Mouse (Mus musculus) heart, adult 2 months (tissue): ENCODE data around the gene Efnb1. TPM values are rescaled to one million over a fixed set of nuclear protein-coding genes. Genes with fewer than 3 reads are reported as not detected.

Source experiments
- DNase-seq, 2 experiments: peaks; one replicate each; pipeline ENCODE4 v3.0.0; 2021
- H3K27ac ChIP-seq: fragments of 200-600 bp; 2 replicates; pipeline ENCODE4 v1.8.1; 2022
- H3K27me3 ChIP-seq: fragments of 200-500 bp; 2 replicates; pipeline ENCODE4 v1.6.1; 2012; ENCODE audit warnings: mild to moderate bottlenecking, low read length, inconsistent platforms, mixed read lengths; ENCODE audit not compliant: control insufficient read depth, insufficient read depth
- H3K36me3 ChIP-seq: fragments of 200-500 bp; 2 replicates; pipeline ENCODE4 v1.6.1; 2012; ENCODE audit warnings: low read length, inconsistent platforms; ENCODE audit not compliant: control insufficient read depth, insufficient read depth
- H3K4me1 ChIP-seq: fragments of 200-500 bp; 2 replicates; pipeline ENCODE4 v1.6.1; 2011; ENCODE audit warnings: low read length; ENCODE audit not compliant: control insufficient read depth, insufficient read depth
- H3K4me3 ChIP-seq: fragments of 200-600 bp; 2 replicates; pipeline ENCODE4 v1.8.1; 2022
- H3K79me2 ChIP-seq: fragments of 200-500 bp; replicated peaks from 2 replicates; pipeline ENCODE4 v1.6.1; 2012; ENCODE audit warnings: mild to moderate bottlenecking, inconsistent platforms, low read length, moderate library complexity, mixed read lengths; ENCODE audit not compliant: control insufficient read depth, insufficient read depth
- H3K9ac ChIP-seq: fragments of 200-500 bp; 2 replicates; pipeline ENCODE4 v1.6.1; 2012; ENCODE audit warnings: low read depth, mild to moderate bottlenecking, control low read depth, inconsistent platforms, low read length, mixed read lengths
- CTCF ChIP-seq: fragments of 200-600 bp; IDR thresholded peaks from 2 replicates; pipeline ENCODE4 v1.8.1; 2022; ENCODE audit warnings: antibody characterized with exemption, mild to moderate bottlenecking, moderate library complexity
- EP300 ChIP-seq: fragments of 200-500 bp; IDR thresholded peaks from 2 replicates; pipeline ENCODE4 v1.6.1; 2011; ENCODE audit warnings: low read depth, low read length, control low read depth; ENCODE audit not compliant: insufficient read depth
- POLR2A ChIP-seq: fragments of 200-500 bp; IDR thresholded peaks from 2 replicates; pipeline ENCODE4 v1.6.1; 2011; ENCODE audit warnings: mild to moderate bottlenecking, low read depth, low read length, control low read depth; ENCODE audit not compliant: insufficient read depth
- WGBS: fragments of 180-500 bp; shearing (Covaris S2); methylation state at CpG from one replicate; pipeline ENCODE4 v1.1.7; 2018; 5-methylcytosine and 5-hydroxymethylcytosine counted together
- intact Hi-C: fragments of 180-260 bp; cut with DNase I; formaldehyde crosslinking; loops from one replicate; pipeline ENCODE4 v1.15.1; 2025
- polyA plus RNA-seq: library from polyadenylated mRNA; depleted of rRNA; stranded (reverse); fragments of >200 nt; gene quantifications from 2 replicates; pipeline ENCODE4 v1.2.3, GENCODE M21; 2012; rRNA removed
- total RNA-seq, 2 experiments: library from RNA; stranded (reverse); gene quantifications; 2 replicates each; pipeline ENCODE4 v1.2.3; 2021

The Efnb1 gene
- total and polyA plus RNA-seq, 3 experiments: 16.0 to 21.2 (median 20.4) TPM

DNA sequence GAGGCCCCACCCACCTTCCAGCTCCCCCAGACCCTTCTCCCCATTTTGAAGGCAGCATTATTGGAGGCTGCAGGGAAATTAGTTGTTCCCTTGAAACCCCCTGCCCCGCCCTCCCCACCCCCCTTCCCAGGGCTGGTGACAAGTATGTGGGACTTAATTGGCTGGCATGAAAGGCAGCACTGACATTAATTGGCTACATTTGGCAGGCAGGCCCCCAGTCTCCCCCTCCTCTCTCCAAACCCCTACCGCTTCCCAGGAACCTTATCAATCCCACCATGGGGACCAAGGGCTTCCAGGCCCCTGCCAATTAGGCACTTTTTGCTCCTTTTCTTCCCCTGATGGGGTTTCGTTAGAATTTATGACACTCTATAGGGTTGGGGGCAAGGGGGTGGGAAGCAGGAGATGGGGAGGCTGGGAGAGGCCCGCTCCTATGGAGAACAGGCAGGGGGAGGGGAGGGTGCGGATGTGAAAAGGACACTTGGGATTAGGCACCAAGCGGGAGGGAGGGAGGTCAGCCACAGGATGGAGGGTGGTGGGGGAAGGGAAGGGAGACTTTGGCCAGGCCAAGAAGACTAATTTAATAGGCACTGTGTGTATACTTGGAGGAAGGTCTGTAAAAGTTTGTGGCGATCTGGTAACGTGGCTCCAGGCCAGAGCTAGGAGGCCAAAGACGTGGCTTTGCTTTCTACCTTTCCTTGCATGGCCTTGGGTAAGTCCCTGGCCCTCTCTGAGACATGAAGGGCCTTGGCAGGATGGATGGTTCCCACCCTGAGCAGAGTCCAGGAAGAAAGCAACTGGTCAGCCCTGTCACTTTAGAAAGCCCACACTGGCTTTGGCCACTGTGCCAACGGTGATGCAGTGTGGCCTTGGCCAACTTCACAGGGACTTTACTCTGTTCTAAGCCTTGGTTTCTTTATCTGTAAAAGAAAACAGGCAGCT, 50.8 kb downstream of the Efnb1 start:
- no peak overlapping the region for H3K4me3 ChIP-seq
- intact Hi-C loops: no loop called here
- WGBS: 67% methylated on average over 10 of the region's 10 CpGs
- no peaks in the 10 kb centered on the region for H3K27me3 ChIP-seq
- no peak overlapping the region for H3K9ac ChIP-seq
- DNase-seq: no peak
- no peak for TF ChIP-seq CTCF
- TF ChIP-seq EP300: no peak
- TF ChIP-seq POLR2A: no peak
- H3K79me2 ChIP-seq: no peaks in the 10 kb centered on the region
- H3K4me1 ChIP-seq: peaks cover 2% of the 10 kb centered on the region; the same call in 1 of the 2 replicates
- H3K27ac ChIP-seq: no peak overlapping the region
- H3K36me3 ChIP-seq: no peaks in the 10 kb centered on the region

- TF ChIP-seq EP300 (no peak), POLR2A (no peak), CTCF (no peak)
- no peak overlapping the region for H3K9ac ChIP-seq
- H3K36me3 ChIP-seq: no peaks in the 10 kb centered on the region
- H3K27ac ChIP-seq: no peak overlapping the region
- no peaks in the 10 kb centered on the region for H3K79me2 ChIP-seq
- 71% methylated on average over 10 of the region's 10 CpGs for WGBS
- H3K4me1 ChIP-seq: peaks cover 2% of the 10 kb centered on the region; the same call in 1 of the 2 replicates
- intact Hi-C loops: no loop called here
- DNase-seq: no peak
- H3K4me3 ChIP-seq: no peak overlapping the region
- H3K27me3 ChIP-seq: no peaks in the 10 kb centered on the region
These were observed 55.6 kb downstream of the Efnb1 start for GRCm38 (mm10) chrX:99191441-99192087.

DNA sequence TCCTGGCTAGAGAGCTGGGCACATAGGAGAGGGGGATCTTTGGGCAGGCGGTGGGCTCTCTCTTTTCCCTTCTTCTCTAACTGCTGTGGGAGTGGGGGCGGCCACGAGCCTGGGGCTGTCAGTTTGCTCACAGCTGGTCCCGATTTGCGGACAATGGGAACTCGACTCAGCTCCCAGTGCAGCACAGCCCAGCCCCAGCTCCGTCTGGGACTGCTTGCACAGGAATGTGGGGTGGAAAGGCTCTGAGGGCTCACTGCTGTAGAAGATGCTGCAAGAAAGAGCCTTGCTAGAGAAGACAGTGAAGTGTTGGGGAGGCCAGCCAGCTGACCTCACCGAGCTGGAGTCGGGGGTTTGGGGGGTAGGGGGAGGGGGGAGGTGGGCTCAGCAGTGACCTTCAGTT, 61.0 kb downstream of the Efnb1 start:
- peaks cover 15% of the 10 kb centered on the region for H3K4me1 ChIP-seq
- no peak overlapping the region for H3K27ac ChIP-seq
- DNase-seq: no peak
- no peaks in the 10 kb centered on the region for H3K79me2 ChIP-seq
- H3K27me3 ChIP-seq: no peaks in the 10 kb centered on the region
- no peak overlapping the region for H3K4me3 ChIP-seq
- no peak overlapping the region for H3K9ac ChIP-seq
- TF ChIP-seq POLR2A (no peak), EP300 (no peak), CTCF (no peak)
- H3K36me3 ChIP-seq: no peaks in the 10 kb centered on the region
- intact Hi-C loops: loop anchor here (5.0 kb wide), 1 partner anchor 160 kb away; no protein-coding TSS in a partner anchor
- WGBS: 68% methylated on average over 9 of the region's 9 CpGs

DNA sequence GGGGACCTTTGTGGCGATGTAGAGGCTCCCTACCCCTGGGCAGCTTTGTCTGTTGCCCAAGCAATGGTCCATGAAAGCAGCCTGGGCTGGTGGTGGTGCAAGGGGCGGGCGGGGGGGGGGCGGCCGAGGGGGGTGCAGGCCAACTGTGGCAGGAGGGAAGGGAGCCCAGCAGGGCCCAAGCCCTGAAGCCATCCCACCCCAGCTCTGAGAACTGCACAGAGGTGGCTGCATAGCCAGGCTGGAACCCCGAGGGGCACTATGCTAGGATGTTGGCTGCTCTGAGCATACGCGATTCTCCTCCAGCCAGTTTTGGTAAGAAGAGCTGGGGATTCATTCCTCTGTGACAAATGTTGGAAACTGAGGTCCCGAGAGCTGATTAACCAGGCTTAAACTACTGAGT, 62.6 kb downstream of the Efnb1 start:
- no peak for DNase-seq
- WGBS: 51% methylated on average over 7 of the region's 9 CpGs
- intact Hi-C loops: loop anchor here (2.0 to 5.0 kb wide), 2 partner anchors 48 to 159 kb away; no protein-coding TSS in a partner anchor
- TF ChIP-seq POLR2A: no peak
- TF ChIP-seq EP300: no peak
- no peak for TF ChIP-seq CTCF
- H3K9ac ChIP-seq: peak overlapping the region; percentile 70
- no peaks in the 10 kb centered on the region for H3K79me2 ChIP-seq
- H3K27me3 ChIP-seq: no peaks in the 10 kb centered on the region
- H3K4me1 ChIP-seq: peaks cover 15% of the 10 kb centered on the region
- H3K4me3 ChIP-seq: peak overlapping the region; percentile 53
- peak overlapping the region; percentile 97 for H3K27ac ChIP-seq
- H3K36me3 ChIP-seq: no peaks in the 10 kb centered on the region

Other genes starting within 250 kb of the Efnb1 start
- 1 to 10 TPM; 5.5 to 6.0 TPM for gene Ophn1, start 245.1 kb upstream of the Efnb1 start, total RNA-seq
- gene Ophn1, start 245.1 kb upstream of the Efnb1 start, polyA plus RNA-seq: 4.3 and 5.5 TPM in 2 replicates
- gene Yipf6, start 199.8 kb upstream of the Efnb1 start, total RNA-seq: 10 to 100 TPM; 17.0 to 20.6 TPM
- gene Yipf6, start 199.8 kb upstream of the Efnb1 start, polyA plus RNA-seq: 12.0 and 24.6 TPM in 2 replicates
- 10 to 100 TPM; 29.2 to 32.3 TPM for gene Stard8, start 132.9 kb upstream of the Efnb1 start, total RNA-seq
- 36.2 and 50.3 TPM in 2 replicates for gene Stard8, start 132.9 kb upstream of the Efnb1 start, polyA plus RNA-seq